Mouse (Mus musculus): ENCODE results near the gene Kcnj14. TPM values are rescaled to one million over a fixed set of nuclear protein-coding genes. Genes with fewer than 3 reads are reported as not detected.
A peak's percentile ranks its signal among the peaks of the same experiment; 100 is the strongest.

Gene Kcnj14
- polyA plus RNA-seq, 1 experiment from 2014 or later: 0.20 TPM

DNA sequence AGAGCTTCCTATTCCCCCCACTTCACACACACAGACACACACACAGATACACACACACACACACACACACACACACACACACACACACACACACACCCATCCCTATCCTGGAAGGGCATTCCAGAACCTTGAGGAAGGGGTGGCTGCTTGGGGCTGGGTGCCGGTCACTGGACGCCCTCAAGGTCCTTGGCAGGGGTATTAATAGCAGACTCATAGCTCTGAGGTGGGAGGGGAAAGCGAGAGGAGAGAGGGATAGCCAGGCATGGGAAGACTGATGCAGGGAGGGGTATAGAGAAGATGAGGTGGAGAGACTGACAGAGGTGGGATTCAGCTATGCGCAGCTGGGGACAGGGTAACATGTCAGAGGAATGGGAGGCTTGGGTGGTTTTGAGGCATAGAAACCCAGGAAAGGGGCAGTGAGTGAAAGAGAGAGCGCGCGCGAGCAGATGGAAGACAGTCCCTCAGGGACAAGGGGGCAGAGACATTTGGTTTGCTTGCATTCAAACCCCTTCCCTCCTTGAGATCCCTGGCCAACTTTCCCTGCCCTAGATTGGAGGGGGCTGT lies 44.6 kb upstream of the Kcnj14 start:
- Histone ChIP-seq H3K4me1 (ENCODE audit: insufficient read depth, low read depth, low read length) (peaks cover 9% of the 10 kb centered on the region), H3K27me3 (replicated peaks; ENCODE audit: insufficient read depth, low read length) (peaks cover 27% of the 10 kb centered on the region; the same call in 1 of the 2 replicates), H3K9me3 (ENCODE audit: low read length) (no peaks in the 10 kb centered on the region), H3K4me2 (replicated peaks; ENCODE audit: low read depth, low read length) (no peak overlapping the region), H3K4me3 (ENCODE audit: low read depth, low read length) (no peak overlapping the region), H3K36me3 (ENCODE audit: insufficient read depth, low read length) (no peaks in the 10 kb centered on the region), H3K27ac (ENCODE audit: low read length) (no peak overlapping the region), H3K9ac (replicated peaks; ENCODE audit: low read depth) (no peak overlapping the region)
- no peak for DNase-seq (ENCODE audit: low spot score)
- TF ChIP-seq EP300 (IDR thresholded peaks at IDR 0.05) (no peak), CTCF (IDR thresholded peaks at IDR 0.05) (no peak)
- ATAC-seq: no peak
- WGBS: 23% methylated on average over 8 of the region's 8 CpGs

DNA sequence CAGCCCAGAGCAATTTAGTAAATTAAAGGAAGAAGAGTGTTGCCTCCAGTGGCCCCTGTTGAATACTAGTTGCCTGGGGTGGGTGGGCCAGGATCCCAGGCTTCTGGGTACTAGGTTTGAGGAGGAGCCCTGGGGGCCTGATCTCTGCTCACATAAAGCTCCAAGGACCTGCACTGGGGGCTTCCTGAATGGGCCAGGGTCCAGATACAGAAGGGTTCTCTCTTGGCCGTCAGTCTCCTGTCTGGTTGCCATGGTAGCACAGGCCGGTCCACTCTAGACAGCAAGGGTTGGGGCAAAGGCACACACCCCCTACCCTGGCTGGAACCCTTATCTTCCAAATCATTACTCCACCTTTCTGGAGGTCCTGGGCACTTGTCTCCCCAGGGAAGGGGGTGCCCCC lies 43.3 kb upstream of the Kcnj14 start:
- H3K4me3 ChIP-seq (ENCODE audit: low read depth, low read length): no peak overlapping the region
- H3K9ac ChIP-seq (replicated peaks; ENCODE audit: low read depth): no peak overlapping the region
- ATAC-seq (no peak), DNase-seq (ENCODE audit: low spot score) (no peak)
- H3K27ac ChIP-seq (ENCODE audit: low read length): no peak overlapping the region
- H3K36me3 ChIP-seq (ENCODE audit: insufficient read depth, low read length): no peaks in the 10 kb centered on the region
- no peak for TF ChIP-seq EP300 (IDR thresholded peaks at IDR 0.05)
- no peak overlapping the region for H3K4me2 ChIP-seq (replicated peaks; ENCODE audit: low read depth, low read length)
- peaks cover 27% of the 10 kb centered on the region; the same call in 1 of the 2 replicates for H3K27me3 ChIP-seq (replicated peaks; ENCODE audit: insufficient read depth, low read length)
- H3K9me3 ChIP-seq (ENCODE audit: low read length): no peaks in the 10 kb centered on the region
- peaks cover 5% of the 10 kb centered on the region for H3K4me1 ChIP-seq (ENCODE audit: insufficient read depth, low read depth, low read length)
- 22% methylated on average over 2 of the region's 2 CpGs for WGBS

DNA sequence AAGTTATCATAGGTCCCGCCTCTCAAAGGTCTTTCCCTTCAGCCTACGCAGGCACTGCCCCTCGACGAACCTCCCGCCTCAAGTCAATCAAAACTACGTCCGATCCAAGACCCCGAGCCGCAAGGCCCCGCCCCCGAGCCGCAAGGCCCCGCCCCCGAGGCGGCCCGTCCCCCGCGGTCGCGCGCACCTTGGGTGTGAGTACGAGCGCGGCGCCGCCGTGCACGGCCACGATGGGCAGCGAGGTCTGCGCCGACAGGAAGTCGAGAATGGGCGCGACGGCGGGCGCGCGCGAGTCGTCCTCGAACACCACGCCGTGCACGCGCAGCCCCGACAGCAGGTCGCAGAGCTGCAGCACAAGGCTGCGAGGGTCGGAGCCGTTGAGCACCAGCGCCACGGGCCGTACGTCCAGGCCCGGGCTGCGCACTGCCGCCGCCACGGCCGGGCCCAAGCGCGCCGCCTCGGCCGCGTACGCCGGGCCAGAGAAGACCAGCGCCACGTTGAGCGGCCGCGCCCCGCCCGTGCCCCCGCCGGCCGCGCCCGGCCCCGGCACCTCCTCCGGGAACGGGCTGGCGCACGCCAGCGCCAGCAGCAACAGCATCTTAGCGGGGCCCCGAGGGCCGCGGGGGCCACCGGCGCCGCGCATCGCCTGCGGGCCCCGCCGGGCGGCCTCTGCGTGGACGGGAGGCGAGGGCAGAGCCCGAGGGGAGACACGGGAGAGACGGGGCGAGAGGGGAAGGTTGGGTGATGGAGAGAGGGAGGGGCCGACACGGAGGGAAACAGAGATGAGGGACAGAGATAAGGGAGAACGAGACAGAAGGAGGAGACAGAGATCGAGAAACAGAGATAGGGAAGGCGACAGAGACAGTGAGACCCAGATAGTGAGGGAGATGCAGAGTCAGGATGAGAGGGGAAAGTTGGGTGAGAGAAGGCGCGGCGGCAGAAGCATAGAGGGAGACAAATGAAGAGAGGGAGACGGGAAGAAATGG lies 41.6 kb upstream of the Kcnj14 start:
- TF ChIP-seq EP300 (IDR thresholded peaks at IDR 0.05) (no peak), CTCF (IDR thresholded peaks at IDR 0.05) (no peak)
- Histone ChIP-seq H3K9ac (replicated peaks; ENCODE audit: low read depth) (peak overlapping the region; percentile 44), H3K27me3 (replicated peaks; ENCODE audit: insufficient read depth, low read length) (peaks cover 26% of the 10 kb centered on the region; the same call in 1 of the 2 replicates), H3K4me1 (ENCODE audit: insufficient read depth, low read depth, low read length) (peaks cover 5% of the 10 kb centered on the region), H3K4me2 (replicated peaks; ENCODE audit: low read depth, low read length) (peak overlapping the region; percentile 94), H3K27ac (ENCODE audit: low read length) (peak overlapping the region; percentile 75; the same call in 1 of the 2 replicates), H3K4me3 (ENCODE audit: low read depth, low read length) (peak overlapping the region; percentile 73), H3K36me3 (ENCODE audit: insufficient read depth, low read length) (no peaks in the 10 kb centered on the region), H3K9me3 (ENCODE audit: low read length) (no peaks in the 10 kb centered on the region)
- ATAC-seq (peak; percentile 93), DNase-seq (ENCODE audit: low spot score) (peak; percentile 96)
- WGBS: under 1% methylated on average over 82 of the region's 117 CpGs

DNA sequence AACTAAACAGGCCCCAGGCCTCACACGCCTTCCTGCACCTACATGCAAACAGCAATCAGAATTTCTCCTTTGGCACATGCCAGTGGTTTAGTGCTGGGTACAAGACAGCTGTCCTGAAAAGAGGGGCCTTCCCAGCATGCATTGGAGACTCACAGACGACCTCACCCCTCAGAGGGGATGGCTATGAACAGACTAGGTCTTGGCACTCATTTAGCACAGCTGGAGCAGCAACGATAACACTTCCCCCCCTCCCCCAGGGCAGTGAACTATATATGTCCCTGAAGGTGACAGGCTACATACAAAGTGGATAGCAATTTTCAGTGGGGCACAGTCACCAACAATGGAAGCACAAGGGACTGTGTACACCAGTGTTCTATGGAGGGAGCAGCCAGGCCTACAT lies 39.9 kb upstream of the Kcnj14 start:
- no peaks in the 10 kb centered on the region for H3K36me3 ChIP-seq (ENCODE audit: insufficient read depth, low read length)
- H3K4me2 ChIP-seq (replicated peaks; ENCODE audit: low read depth, low read length): no peak overlapping the region
- H3K27me3 ChIP-seq (replicated peaks; ENCODE audit: insufficient read depth, low read length): 0 out of 2 replicates have a peak, but pooled peaks cover 10% of the 10 kb centered on the region
- no peak overlapping the region for H3K4me3 ChIP-seq (ENCODE audit: low read depth, low read length)
- TF ChIP-seq EP300 (IDR thresholded peaks at IDR 0.05) (no peak), CTCF (IDR thresholded peaks at IDR 0.05) (no peak)
- no peaks in the 10 kb centered on the region for H3K9me3 ChIP-seq (ENCODE audit: low read length)
- no peaks in the 10 kb centered on the region for H3K4me1 ChIP-seq (ENCODE audit: insufficient read depth, low read depth, low read length)
- no peak overlapping the region for H3K9ac ChIP-seq (replicated peaks; ENCODE audit: low read depth)
- DNase-seq (ENCODE audit: low spot score) (no peak), ATAC-seq (no peak)
- 54% methylated on average over 3 of the region's 3 CpGs for WGBS
- no peak overlapping the region for H3K27ac ChIP-seq (ENCODE audit: low read length)

DNA sequence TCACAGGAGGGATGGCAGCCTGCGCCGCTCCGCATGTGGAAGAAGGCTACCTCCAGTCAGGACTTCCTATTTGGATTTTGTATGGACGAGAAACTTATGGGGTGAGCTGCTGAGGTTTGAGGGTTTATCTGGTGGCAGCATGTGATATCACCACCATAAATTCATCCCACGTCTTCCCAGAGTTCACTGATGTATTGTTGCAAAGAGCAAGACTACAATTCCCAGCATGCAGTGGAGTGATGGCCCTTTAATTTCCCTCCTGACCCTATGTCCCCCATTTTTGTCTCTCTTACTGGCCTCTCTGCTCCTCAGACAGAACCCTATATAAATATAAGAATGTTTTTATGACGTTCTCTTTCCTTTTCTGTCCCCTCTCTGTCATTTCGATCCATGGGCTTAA lies 38.2 kb upstream of the Kcnj14 start:
- no peak overlapping the region for H3K4me2 ChIP-seq (replicated peaks; ENCODE audit: low read depth, low read length)
- no peak overlapping the region for H3K27ac ChIP-seq (ENCODE audit: low read length)
- TF ChIP-seq CTCF (IDR thresholded peaks at IDR 0.05): no peak
- TF ChIP-seq EP300 (IDR thresholded peaks at IDR 0.05): no peak
- no peak overlapping the region for H3K9ac ChIP-seq (replicated peaks; ENCODE audit: low read depth)
- 0 out of 2 replicates have a peak, but pooled peaks cover 5% of the 10 kb centered on the region for H3K27me3 ChIP-seq (replicated peaks; ENCODE audit: insufficient read depth, low read length)
- H3K4me1 ChIP-seq (ENCODE audit: insufficient read depth, low read depth, low read length): peaks cover 3% of the 10 kb centered on the region; the same call in 1 of the 2 replicates
- ATAC-seq: no peak
- H3K4me3 ChIP-seq (ENCODE audit: low read depth, low read length): no peak overlapping the region
- WGBS: 85% methylated on average over 7 of the region's 7 CpGs
- DNase-seq (ENCODE audit: low spot score): no peak
- H3K36me3 ChIP-seq (ENCODE audit: insufficient read depth, low read length): no peaks in the 10 kb centered on the region
- no peaks in the 10 kb centered on the region for H3K9me3 ChIP-seq (ENCODE audit: low read length)

DNA sequence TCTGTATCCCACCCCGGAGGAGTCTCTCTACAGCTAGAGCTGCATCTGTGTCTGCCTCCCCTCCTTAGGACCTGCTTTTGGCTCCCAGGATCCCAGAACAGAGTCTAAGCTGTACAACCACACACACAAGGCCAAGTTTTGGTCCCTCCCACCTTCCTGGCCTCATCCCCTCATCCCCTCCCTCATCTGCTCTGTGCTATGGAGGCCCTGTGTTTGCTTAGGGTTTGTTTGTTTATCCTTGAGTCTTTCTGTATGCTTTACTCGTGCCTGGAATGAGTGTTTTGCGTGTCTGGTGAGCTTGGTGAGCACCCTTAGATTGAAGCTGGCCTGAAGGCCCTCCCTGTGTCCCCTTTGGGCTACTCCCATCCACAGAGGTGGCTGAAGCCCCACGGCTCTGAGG lies 34.4 kb upstream of the Kcnj14 start:
- Histone ChIP-seq H3K9ac (replicated peaks; ENCODE audit: low read depth) (no peak overlapping the region), H3K9me3 (ENCODE audit: low read length) (no peaks in the 10 kb centered on the region), H3K4me2 (replicated peaks; ENCODE audit: low read depth, low read length) (no peak overlapping the region), H3K36me3 (ENCODE audit: insufficient read depth, low read length) (no peaks in the 10 kb centered on the region), H3K27me3 (replicated peaks; ENCODE audit: insufficient read depth, low read length) (peaks cover 13% of the 10 kb centered on the region; the same call in 1 of the 2 replicates), H3K4me3 (ENCODE audit: low read depth, low read length) (no peak overlapping the region), H3K4me1 (ENCODE audit: insufficient read depth, low read depth, low read length) (peaks cover 13% of the 10 kb centered on the region; the same call in 1 of the 2 replicates), H3K27ac (ENCODE audit: low read length) (no peak overlapping the region)
- TF ChIP-seq CTCF (IDR thresholded peaks at IDR 0.05): no peak
- no peak for TF ChIP-seq EP300 (IDR thresholded peaks at IDR 0.05)
- WGBS: 24% methylated on average over 4 of the region's 4 CpGs
- DNase-seq (ENCODE audit: low spot score) (peak; percentile 61), ATAC-seq (peak; percentile 78)

Data from lung, postnatal 0 days (tissue).